Mouse (Mus musculus) bone marrow, adult 2 months (tissue): ENCODE measurements around the gene Pick1.

ENCODE experiments used
- CTCF ChIP-seq: fragments of 200-500 bp; IDR thresholded peaks from 2 replicates; pipeline ENCODE4 v1.5.1; 2011; ENCODE audit warnings: low read length, control low read depth; ENCODE audit not compliant: control insufficient read depth, insufficient read depth
- POLR2A ChIP-seq: fragments of 200-500 bp; IDR thresholded peaks from 2 replicates; pipeline ENCODE4 v1.6.1; 2011; ENCODE audit warnings: low read depth, mild to moderate bottlenecking, control low read depth, low read length, borderline replicate concordance; ENCODE audit not compliant: control insufficient read depth

GRCm38 (mm10) chr15:79268521-79268920 lies 39.5 kb downstream of the Pick1 start:
- no peak for TF ChIP-seq CTCF
- no peak for TF ChIP-seq POLR2A
